Mouse (Mus musculus): Measurements from ENCODE around the gene Pfn3. TPM values are rescaled to one million over a fixed set of nuclear protein-coding genes. Genes with fewer than 3 reads are reported as not detected.

Gene Pfn3
- total and polyA plus RNA-seq, 2 experiments from 2014 or later: 0.52 to 0.68 TPM

- Histone ChIP-seq H3K27ac (no peak overlapping the region), H3K4me3 (ENCODE audit: low read length) (no peak overlapping the region), H3K4me1 (ENCODE audit: insufficient read depth, low read length) (no peaks in the 10 kb centered on the region), H3K4me2 (ENCODE audit: low read depth, low read length) (no peak overlapping the region), H3K9ac (replicated peaks; ENCODE audit: low read length) (no peak overlapping the region), H3K36me3 (ENCODE audit: insufficient read depth, low read length) (no peaks in the 10 kb centered on the region), H3K9me3 (ENCODE audit: low read length) (no peaks in the 10 kb centered on the region), H3K27me3 (ENCODE audit: insufficient read depth, low read length) (no peaks in the 10 kb centered on the region)
- DNase-seq (ENCODE audit: low spot score) (no peak), ATAC-seq (no peak)
- 83% methylated on average over 1 of the region's 1 CpGs for WGBS
- no peak for TF ChIP-seq CTCF (IDR thresholded peaks at IDR 0.05; ENCODE audit: low read depth)
Observed at GRCm38 (mm10) chr13:55400039-55400346, 15.0 kb downstream of the Pfn3 start.

DNA sequence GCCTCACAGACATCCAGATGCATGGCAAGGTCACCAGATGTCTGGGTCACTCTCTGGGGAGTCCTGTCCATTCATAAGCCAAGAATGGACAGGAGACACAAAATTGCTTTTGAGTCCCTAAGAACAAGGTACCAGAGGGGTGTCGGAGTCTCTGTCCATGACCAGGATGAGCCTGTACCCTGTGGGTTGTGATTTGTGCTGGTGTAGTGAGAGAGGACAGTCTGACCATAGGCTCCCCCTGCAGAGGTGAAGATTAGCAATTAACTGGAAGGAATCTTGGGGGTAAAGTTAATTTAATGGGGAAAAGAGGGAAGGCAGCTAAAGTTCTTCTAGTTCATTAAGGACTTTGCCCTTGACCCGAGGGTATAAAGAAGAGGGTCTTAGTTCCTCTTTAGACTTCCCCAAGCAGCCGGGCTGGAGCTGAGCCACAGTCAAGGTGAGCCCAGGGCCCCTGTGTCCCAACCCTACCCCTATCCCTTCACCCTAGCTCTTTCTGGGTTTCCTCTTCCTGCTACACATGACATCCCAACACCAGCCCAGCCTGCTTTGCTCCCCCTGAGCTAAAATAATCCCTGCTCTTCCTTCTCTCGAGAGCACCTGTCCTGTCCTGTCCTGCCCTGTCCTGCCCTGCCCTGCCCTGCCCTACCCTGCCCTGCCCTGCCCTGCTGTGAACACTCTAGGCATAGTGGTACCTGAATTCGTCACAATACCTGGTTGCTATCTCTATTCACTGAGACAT lies 15.6 kb downstream of the Pfn3 start:
- no peak for TF ChIP-seq CTCF (IDR thresholded peaks at IDR 0.05; ENCODE audit: low read depth)
- Histone ChIP-seq H3K27ac (no peak overlapping the region), H3K9ac (replicated peaks; ENCODE audit: low read length) (no peak overlapping the region), H3K27me3 (ENCODE audit: insufficient read depth, low read length) (no peaks in the 10 kb centered on the region), H3K36me3 (ENCODE audit: insufficient read depth, low read length) (no peaks in the 10 kb centered on the region), H3K4me1 (ENCODE audit: insufficient read depth, low read length) (no peaks in the 10 kb centered on the region), H3K4me2 (ENCODE audit: low read depth, low read length) (no peak overlapping the region), H3K4me3 (ENCODE audit: low read length) (no peak overlapping the region), H3K9me3 (ENCODE audit: low read length) (no peaks in the 10 kb centered on the region)
- ATAC-seq: no peak
- 73% methylated on average over 5 of the region's 5 CpGs for WGBS
- no peak for DNase-seq (ENCODE audit: low spot score)

GRCm38 (mm10) chr13:55398088-55398487 lies 16.9 kb downstream of the Pfn3 start, which contains the start of gene Slc34a1:
Slc34a1 (plus strand) TSS chr13:55398187.
- WGBS: 93% methylated on average over 1 of the region's 1 CpGs
- H3K27ac ChIP-seq: no peak within 1 kb of the TSS
- no peak within 1 kb of the TSS for H3K4me2 ChIP-seq (ENCODE audit: low read depth, low read length)
- no peak within 1 kb of the TSS for H3K9ac ChIP-seq (replicated peaks; ENCODE audit: low read length)
- no peaks in the 10 kb centered on the region for H3K36me3 ChIP-seq (ENCODE audit: insufficient read depth, low read length)
- no peaks in the 10 kb centered on the region for H3K27me3 ChIP-seq (ENCODE audit: insufficient read depth, low read length)
- TF ChIP-seq CTCF (IDR thresholded peaks at IDR 0.05; ENCODE audit: low read depth): no peak
- no peaks in the 10 kb centered on the region for H3K9me3 ChIP-seq (ENCODE audit: low read length)
- no peak for DNase-seq (ENCODE audit: low spot score)
- H3K4me1 ChIP-seq (ENCODE audit: insufficient read depth, low read length): no peaks in the 10 kb centered on the region
- no peak within 1 kb of the TSS for H3K4me3 ChIP-seq (ENCODE audit: low read length)
- no peak for ATAC-seq

- DNase-seq (ENCODE audit: low spot score) (no peak), ATAC-seq (no peak)
- Histone ChIP-seq H3K4me1 (ENCODE audit: insufficient read depth, low read length) (no peaks in the 10 kb centered on the region), H3K36me3 (ENCODE audit: insufficient read depth, low read length) (no peaks in the 10 kb centered on the region), H3K9ac (replicated peaks; ENCODE audit: low read length) (no peak overlapping the region), H3K4me3 (ENCODE audit: low read length) (no peak overlapping the region), H3K9me3 (ENCODE audit: low read length) (no peaks in the 10 kb centered on the region), H3K4me2 (ENCODE audit: low read depth, low read length) (no peak overlapping the region), H3K27me3 (ENCODE audit: insufficient read depth, low read length) (no peaks in the 10 kb centered on the region), H3K27ac (no peak overlapping the region)
- TF ChIP-seq CTCF (IDR thresholded peaks at IDR 0.05; ENCODE audit: low read depth): peak; percentile 55
- 73% methylated on average over 4 of the region's 4 CpGs for WGBS
Observed at GRCm38 (mm10) chr13:55392933-55393332, 22.1 kb downstream of the Pfn3 start.

GRCm38 (mm10) chr13:55391626-55392029 lies 23.4 kb downstream of the Pfn3 start:
- no peak for ATAC-seq
- Histone ChIP-seq H3K4me3 (ENCODE audit: low read length) (no peak overlapping the region), H3K27ac (no peak overlapping the region), H3K4me1 (ENCODE audit: insufficient read depth, low read length) (no peaks in the 10 kb centered on the region), H3K9me3 (ENCODE audit: low read length) (no peaks in the 10 kb centered on the region), H3K36me3 (ENCODE audit: insufficient read depth, low read length) (no peaks in the 10 kb centered on the region), H3K9ac (replicated peaks; ENCODE audit: low read length) (no peak overlapping the region), H3K4me2 (ENCODE audit: low read depth, low read length) (no peak overlapping the region), H3K27me3 (ENCODE audit: insufficient read depth, low read length) (no peaks in the 10 kb centered on the region)
- DNase-seq (ENCODE audit: low spot score): no peak
- no peak for TF ChIP-seq CTCF (IDR thresholded peaks at IDR 0.05; ENCODE audit: low read depth)
- WGBS: 83% methylated on average over 1 of the region's 1 CpGs

- ATAC-seq (no peak), DNase-seq (ENCODE audit: low spot score) (no peak)
- 79% methylated on average over 3 of the region's 3 CpGs for WGBS
- Histone ChIP-seq H3K36me3 (ENCODE audit: insufficient read depth, low read length) (no peaks in the 10 kb centered on the region), H3K9ac (replicated peaks; ENCODE audit: low read length) (no peak overlapping the region), H3K9me3 (ENCODE audit: low read length) (no peaks in the 10 kb centered on the region), H3K4me2 (ENCODE audit: low read depth, low read length) (no peak overlapping the region), H3K27ac (no peak overlapping the region), H3K4me3 (ENCODE audit: low read length) (no peak overlapping the region), H3K4me1 (ENCODE audit: insufficient read depth, low read length) (no peaks in the 10 kb centered on the region), H3K27me3 (ENCODE audit: insufficient read depth, low read length) (no peaks in the 10 kb centered on the region)
- no peak for TF ChIP-seq CTCF (IDR thresholded peaks at IDR 0.05; ENCODE audit: low read depth)
Observed at GRCm38 (mm10) chr13:55390644-55391043, 24.4 kb downstream of the Pfn3 start.

- ATAC-seq: 0 out of 2 replicates have a peak, but pooled peaks have one; percentile 7
- 86% methylated on average over 4 of the region's 4 CpGs for WGBS
- Histone ChIP-seq H3K4me2 (ENCODE audit: low read depth, low read length) (no peak overlapping the region), H3K9me3 (ENCODE audit: low read length) (no peaks in the 10 kb centered on the region), H3K27ac (no peak overlapping the region), H3K27me3 (ENCODE audit: insufficient read depth, low read length) (peaks cover 21% of the 10 kb centered on the region), H3K9ac (replicated peaks; ENCODE audit: low read length) (no peak overlapping the region), H3K4me3 (ENCODE audit: low read length) (no peak overlapping the region), H3K4me1 (ENCODE audit: insufficient read depth, low read length) (no peaks in the 10 kb centered on the region), H3K36me3 (ENCODE audit: insufficient read depth, low read length) (no peaks in the 10 kb centered on the region)
- TF ChIP-seq CTCF (IDR thresholded peaks at IDR 0.05; ENCODE audit: low read depth): no peak
- no peak for DNase-seq (ENCODE audit: low spot score)
Observed at GRCm38 (mm10) chr13:55381790-55382189, 33.2 kb downstream of the Pfn3 start.
